Mouse (Mus musculus): ENCODE results near the gene Dnajb4. TPM values are rescaled to one million over a fixed set of nuclear protein-coding genes. Genes with fewer than 3 reads are reported as not detected.
"Not testable (repeated sequence)": the region's sequence is repeated elsewhere in the genome, so short reads cannot be mapped to it uniquely, and the experiment has no call there.

Gene Dnajb4
- polyA plus RNA-seq, 1 experiment from 2014 or later, result 42.5 TPM

DNA sequence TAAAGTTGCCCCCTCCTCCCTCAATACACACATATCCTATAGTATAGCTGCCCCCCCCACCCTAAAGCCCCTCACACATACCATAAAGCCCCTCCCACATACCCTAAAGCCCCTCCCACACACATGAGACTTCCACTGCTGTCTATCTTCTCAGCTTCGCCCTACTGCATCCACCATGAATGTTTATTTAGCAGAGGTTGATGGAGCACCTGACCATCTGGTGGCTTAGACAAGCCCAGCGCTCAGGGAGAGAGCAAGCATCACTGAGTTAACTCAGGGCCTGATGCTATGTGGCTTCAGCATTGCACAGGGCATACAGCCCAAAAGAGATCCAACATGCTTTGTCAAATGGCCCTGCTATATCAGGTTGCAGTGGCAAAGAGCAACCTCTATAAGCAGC, 57.0 kb downstream of the Dnajb4 start:
- WGBS, result 92% methylated on average over 2 of the region's 2 CpGs
- Histone ChIP-seq H3K9me3 (no peaks in the 10 kb centered on the region), H3K27me3 (no peaks in the 10 kb centered on the region), H3K4me3 (no peak overlapping the region), H3K9ac (no peak overlapping the region), H3K4me2 (no peak overlapping the region), H3K4me1 (replicated peaks) (peaks cover 5% of the 10 kb centered on the region), H3K27ac (replicated peaks) (no peak overlapping the region), H3K36me3 (no peaks in the 10 kb centered on the region)
- no peak for ATAC-seq (ENCODE audit: low FRiP score, low read depth)

DNA sequence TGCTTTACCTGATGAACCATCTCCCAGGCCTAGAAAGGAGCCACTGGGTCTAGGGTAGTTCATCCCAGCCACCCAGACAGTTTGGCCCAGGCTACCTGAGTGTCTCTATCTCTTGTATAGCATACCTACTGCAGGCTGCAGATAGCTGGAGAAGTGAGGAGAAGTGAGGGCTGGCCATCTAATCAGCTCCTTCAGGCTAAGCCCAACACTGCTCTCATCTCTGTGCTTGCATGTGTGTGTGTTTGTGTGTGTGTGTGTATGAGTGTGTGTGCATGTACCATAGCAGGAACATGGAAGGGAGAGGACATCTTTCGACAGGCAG, 57.7 kb downstream of the Dnajb4 start:
- peaks cover 5% of the 10 kb centered on the region for H3K4me1 ChIP-seq (replicated peaks)
- H3K4me2 ChIP-seq, result no peak overlapping the region
- no peak overlapping the region for H3K4me3 ChIP-seq
- H3K27me3 ChIP-seq, result no peaks in the 10 kb centered on the region
- no peaks in the 10 kb centered on the region for H3K36me3 ChIP-seq
- H3K27ac ChIP-seq (replicated peaks), result no peak overlapping the region
- ATAC-seq (ENCODE audit: low FRiP score, low read depth), result no peak
- no peaks in the 10 kb centered on the region for H3K9me3 ChIP-seq
- 95% methylated on average over 1 of the region's 1 CpGs for WGBS
- H3K9ac ChIP-seq, result no peak overlapping the region

GRCm38 (mm10) chr3:152151725-152152482, 58.2 kb downstream of the Dnajb4 start:
- Histone ChIP-seq H3K4me2 (peak overlapping the region; percentile 43), H3K9ac (no peak overlapping the region), H3K4me3 (peak overlapping the region; percentile 16; the same call in 1 of the 2 replicates), H3K27ac (replicated peaks) (no peak overlapping the region), H3K4me1 (replicated peaks) (peaks cover 5% of the 10 kb centered on the region), H3K9me3 (no peaks in the 10 kb centered on the region), H3K36me3 (no peaks in the 10 kb centered on the region), H3K27me3 (no peaks in the 10 kb centered on the region)
- WGBS, result 55% methylated on average over 28 of the region's 29 CpGs
- peak; percentile 37; the same call in 1 of the 2 replicates for ATAC-seq (ENCODE audit: low FRiP score, low read depth)

DNA sequence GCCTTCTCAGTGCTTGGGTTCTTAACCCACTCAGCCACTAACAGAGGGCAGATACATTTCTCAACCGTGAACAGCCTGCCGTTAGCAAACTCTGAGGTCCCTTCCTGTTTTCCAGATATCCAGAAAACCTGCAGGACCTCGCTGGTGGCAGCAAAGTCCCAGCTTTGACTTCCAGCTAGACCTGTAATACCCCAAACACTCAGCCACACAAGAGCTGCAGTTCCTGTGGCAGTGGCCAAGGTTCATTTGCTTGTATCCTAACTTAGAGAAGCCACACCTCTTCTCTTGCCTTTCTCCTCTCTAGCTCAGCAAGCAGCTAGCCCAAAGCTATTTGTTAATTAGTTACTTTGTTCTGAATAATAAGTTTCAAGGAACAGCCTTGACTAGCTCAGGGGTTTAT, 60.2 kb downstream of the Dnajb4 start:
- H3K4me1 ChIP-seq (replicated peaks), result no peaks in the 10 kb centered on the region
- H3K9me3 ChIP-seq, result no peaks in the 10 kb centered on the region
- H3K27ac ChIP-seq (replicated peaks), result no peak overlapping the region
- no peaks in the 10 kb centered on the region for H3K27me3 ChIP-seq
- no peak overlapping the region for H3K9ac ChIP-seq
- ATAC-seq (ENCODE audit: low FRiP score, low read depth), result no peak
- no peak overlapping the region for H3K4me3 ChIP-seq
- no peak overlapping the region for H3K4me2 ChIP-seq
- no peaks in the 10 kb centered on the region for H3K36me3 ChIP-seq
- 77% methylated on average over 3 of the region's 3 CpGs for WGBS

DNA sequence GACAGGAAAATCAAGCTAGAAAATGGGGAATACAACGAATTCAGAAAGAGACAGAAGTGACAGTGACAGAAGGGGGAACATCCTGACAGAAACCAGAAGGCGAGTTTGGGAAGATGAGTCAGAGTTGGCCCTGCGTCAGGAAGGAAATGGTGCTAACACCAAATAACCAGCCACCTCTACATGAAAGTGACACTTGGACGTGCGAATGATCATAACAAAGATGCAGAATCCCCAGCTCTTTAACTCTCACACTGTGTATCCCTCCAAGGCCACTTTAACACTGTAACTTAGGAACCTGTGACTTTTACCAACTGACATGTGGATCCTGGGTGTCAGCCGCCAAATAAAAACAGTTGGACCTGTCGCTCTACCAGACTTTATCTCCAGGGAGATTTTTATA, 60.7 kb downstream of the Dnajb4 start:
- Histone ChIP-seq H3K9me3 (no peaks in the 10 kb centered on the region), H3K27ac (replicated peaks) (no peak overlapping the region), H3K36me3 (no peaks in the 10 kb centered on the region), H3K27me3 (no peaks in the 10 kb centered on the region), H3K4me3 (no peak overlapping the region), H3K9ac (no peak overlapping the region), H3K4me2 (no peak overlapping the region), H3K4me1 (replicated peaks) (no peaks in the 10 kb centered on the region)
- no peak for ATAC-seq (ENCODE audit: low FRiP score, low read depth)
- WGBS, result 86% methylated on average over 7 of the region's 7 CpGs

DNA sequence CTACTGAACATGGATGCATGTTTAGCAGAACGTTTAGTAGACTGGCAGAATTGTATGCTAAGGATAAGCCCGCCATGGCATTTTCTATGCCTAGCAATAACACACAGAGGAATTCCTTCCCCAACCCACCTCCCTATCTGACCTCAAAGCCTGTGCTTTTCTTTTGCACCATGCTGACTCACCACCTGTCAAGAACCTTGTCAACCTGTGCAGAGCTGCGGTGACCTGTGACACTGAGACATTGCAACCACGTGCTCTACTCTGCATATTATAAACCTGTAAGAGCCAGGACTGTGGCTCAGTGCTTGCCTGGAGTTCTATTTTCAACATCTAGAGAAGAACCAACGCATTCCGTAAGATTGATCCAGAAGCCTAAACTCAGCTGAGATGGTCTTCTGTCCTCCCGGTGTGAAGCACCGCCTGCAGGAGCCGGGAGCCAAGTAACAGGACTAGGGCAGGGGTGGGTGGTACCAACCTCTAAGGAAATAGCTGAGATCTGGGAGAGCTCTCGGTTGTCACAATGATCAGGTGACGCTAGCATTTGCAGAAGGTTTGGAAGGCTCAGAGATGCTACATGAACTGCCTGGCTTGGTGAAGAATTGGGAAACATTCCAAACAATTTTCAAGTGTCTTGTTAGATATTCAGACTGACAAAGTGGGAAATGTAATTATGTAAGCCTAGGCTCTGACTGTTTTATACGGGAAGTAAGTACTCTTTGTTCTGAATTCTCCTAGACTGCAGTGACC, 62.8 kb downstream of the Dnajb4 start:
- Histone ChIP-seq H3K9me3 (no peaks in the 10 kb centered on the region), H3K4me1 (replicated peaks) (no peaks in the 10 kb centered on the region), H3K4me2 (no peak overlapping the region), H3K36me3 (no peaks in the 10 kb centered on the region), H3K27ac (replicated peaks) (no peak overlapping the region), H3K27me3 (no peaks in the 10 kb centered on the region), H3K4me3 (no peak overlapping the region), H3K9ac (no peak overlapping the region)
- WGBS, result 70% methylated on average over 12 of the region's 12 CpGs
- no peak for ATAC-seq (ENCODE audit: low FRiP score, low read depth)

DNA sequence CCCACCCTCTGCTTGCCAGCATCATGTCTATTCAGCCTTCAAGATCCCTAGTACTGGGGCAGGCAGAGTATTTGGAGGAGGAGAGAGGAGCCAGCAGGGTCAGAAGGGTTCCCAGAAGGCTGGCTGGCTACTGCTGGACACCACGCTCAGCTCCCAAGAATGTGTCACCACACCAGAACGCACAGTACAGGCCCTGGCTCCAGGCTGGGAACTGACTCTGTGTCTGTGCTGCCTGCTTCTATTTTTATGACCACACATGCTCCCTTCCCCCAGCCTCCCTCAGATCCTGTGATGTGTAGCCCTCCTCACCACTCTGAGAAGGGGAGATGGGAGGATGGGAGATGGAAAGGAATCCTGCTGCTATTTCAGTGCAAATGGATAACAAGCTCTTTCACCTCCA, 64.9 kb downstream of the Dnajb4 start:
- Histone ChIP-seq H3K9ac (no peak overlapping the region), H3K36me3 (no peaks in the 10 kb centered on the region), H3K9me3 (no peaks in the 10 kb centered on the region), H3K4me3 (no peak overlapping the region), H3K4me2 (no peak overlapping the region), H3K27me3 (no peaks in the 10 kb centered on the region), H3K27ac (replicated peaks) (no peak overlapping the region), H3K4me1 (replicated peaks) (no peaks in the 10 kb centered on the region)
- WGBS, result 51% methylated on average over 2 of the region's 2 CpGs
- ATAC-seq (ENCODE audit: low FRiP score, low read depth), result peak; percentile 59; the same call in 1 of the 2 replicates

DNA sequence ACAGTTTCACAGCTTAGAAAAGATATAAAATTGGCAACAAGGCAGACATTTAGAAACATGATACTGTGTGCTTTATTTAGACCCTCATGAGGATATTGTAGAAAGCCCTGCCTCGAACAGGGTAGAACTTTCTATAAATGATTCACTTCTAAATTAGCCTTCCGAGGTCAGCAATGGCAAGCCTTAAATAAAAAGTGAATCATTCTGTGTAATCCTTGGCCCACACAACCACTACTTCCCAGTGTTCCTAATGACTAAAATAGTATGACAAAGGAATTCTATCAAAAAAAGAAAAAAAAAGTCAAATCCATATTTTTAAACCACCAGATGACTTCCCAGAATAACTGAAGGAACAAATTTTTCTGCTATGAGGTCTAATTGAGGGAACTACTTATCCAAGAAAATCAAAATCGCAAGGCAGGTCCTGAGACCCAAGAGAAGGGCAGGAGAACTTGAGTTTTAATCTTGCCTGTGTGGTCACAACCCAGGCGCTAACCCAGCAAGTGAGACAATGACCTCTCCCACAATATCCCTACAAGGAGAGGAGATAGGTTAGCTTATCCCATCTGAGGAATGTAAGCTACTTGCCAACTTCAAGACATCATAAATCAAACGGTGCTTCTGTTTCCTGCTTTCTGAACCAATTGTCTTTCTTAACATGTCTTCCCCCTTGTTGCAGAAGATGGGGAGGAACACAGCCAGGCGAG, 67.0 kb downstream of the Dnajb4 start:
- no peaks in the 10 kb centered on the region for H3K27me3 ChIP-seq
- no peak overlapping the region for H3K4me3 ChIP-seq
- H3K27ac ChIP-seq (replicated peaks), result no peak overlapping the region
- H3K9ac ChIP-seq, result no peak overlapping the region
- H3K4me2 ChIP-seq, result no peak overlapping the region
- H3K36me3 ChIP-seq, result no peaks in the 10 kb centered on the region
- H3K9me3 ChIP-seq, result no peaks in the 10 kb centered on the region
- ATAC-seq (ENCODE audit: low FRiP score, low read depth), result no peak
- WGBS, result 86% methylated on average over 6 of the region's 6 CpGs
- H3K4me1 ChIP-seq (replicated peaks), result no peaks in the 10 kb centered on the region

GRCm38 (mm10) chr3:152142146-152142545, 68.0 kb downstream of the Dnajb4 start:
- no peaks in the 10 kb centered on the region for H3K27me3 ChIP-seq
- no peak overlapping the region for H3K4me2 ChIP-seq
- no peak overlapping the region for H3K4me3 ChIP-seq
- no peaks in the 10 kb centered on the region for H3K36me3 ChIP-seq
- H3K9me3 ChIP-seq, result no peaks in the 10 kb centered on the region
- WGBS, result 84% methylated on average over 3 of the region's 3 CpGs
- H3K4me1 ChIP-seq (replicated peaks), result no peaks in the 10 kb centered on the region
- H3K27ac ChIP-seq (replicated peaks), result no peak overlapping the region
- no peak overlapping the region for H3K9ac ChIP-seq
- ATAC-seq (ENCODE audit: low FRiP score, low read depth), result no peak

DNA sequence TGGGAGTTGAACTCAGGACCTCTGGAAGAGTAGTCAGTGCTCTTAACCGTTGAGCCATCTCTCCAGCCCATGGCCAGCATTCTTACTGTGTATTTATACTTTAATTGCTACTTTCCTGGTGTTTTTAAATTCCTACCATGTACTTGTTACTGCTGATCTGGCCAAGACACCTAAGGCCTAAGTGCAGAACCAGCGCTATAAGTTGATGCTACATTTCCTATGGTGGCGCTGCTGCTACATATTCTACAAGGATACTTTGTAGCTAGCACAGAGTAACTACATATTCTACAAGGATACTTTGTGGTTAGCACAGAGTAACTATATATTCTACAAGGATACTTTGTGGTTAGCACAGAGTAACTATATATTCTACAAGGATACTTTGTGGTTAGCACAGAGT, 70.8 kb downstream of the Dnajb4 start:
- ATAC-seq (ENCODE audit: low FRiP score, low read depth); H3K4me1 ChIP-seq (replicated peaks); H3K4me2 ChIP-seq; H3K27ac ChIP-seq (replicated peaks); H3K36me3 ChIP-seq; H3K9me3 ChIP-seq; H3K27me3 ChIP-seq; H3K9ac ChIP-seq; H3K4me3 ChIP-seq: not testable (repeated sequence)
- 89% methylated on average over 3 of the region's 3 CpGs for WGBS

- H3K9ac ChIP-seq; ATAC-seq (ENCODE audit: low FRiP score, low read depth); H3K4me2 ChIP-seq; H3K27me3 ChIP-seq; H3K9me3 ChIP-seq; H3K36me3 ChIP-seq; H3K4me3 ChIP-seq; H3K4me1 ChIP-seq (replicated peaks); H3K27ac ChIP-seq (replicated peaks): not testable (repeated sequence)
- WGBS, result 86% methylated on average over 16 of the region's 16 CpGs
Measured at GRCm38 (mm10) chr3:152136106-152136505, 74.0 kb downstream of the Dnajb4 start.

- Histone ChIP-seq H3K27me3 (no peaks in the 10 kb centered on the region), H3K4me3 (no peak overlapping the region), H3K36me3 (no peaks in the 10 kb centered on the region), H3K9ac (no peak overlapping the region), H3K9me3 (no peaks in the 10 kb centered on the region), H3K4me2 (no peak overlapping the region), H3K27ac (replicated peaks) (no peak overlapping the region), H3K4me1 (replicated peaks) (no peaks in the 10 kb centered on the region)
- WGBS, result 87% methylated on average over 9 of the region's 9 CpGs
- ATAC-seq (ENCODE audit: low FRiP score, low read depth), result no peak
Measured at GRCm38 (mm10) chr3:152133621-152134020, 76.5 kb downstream of the Dnajb4 start.
